Mouse (Mus musculus) heart, adult 2 months (tissue): ENCODE data around the gene Wdr31. TPM values are rescaled to one million over a fixed set of nuclear protein-coding genes. Genes with fewer than 3 reads are reported as not detected.

ENCODE experiments used
- DNase-seq, 2 experiments: peaks; one replicate each; pipeline ENCODE4 v3.0.0; 2021
- H3K27ac ChIP-seq: fragments of 200-600 bp; 2 replicates; pipeline ENCODE4 v1.8.1; 2022
- H3K27me3 ChIP-seq: fragments of 200-500 bp; 2 replicates; pipeline ENCODE4 v1.6.1; 2012; ENCODE audit warnings: mild to moderate bottlenecking, low read length, inconsistent platforms, mixed read lengths; ENCODE audit not compliant: control insufficient read depth, insufficient read depth
- H3K36me3 ChIP-seq: fragments of 200-500 bp; 2 replicates; pipeline ENCODE4 v1.6.1; 2012; ENCODE audit warnings: low read length, inconsistent platforms; ENCODE audit not compliant: control insufficient read depth, insufficient read depth
- H3K4me1 ChIP-seq: fragments of 200-500 bp; 2 replicates; pipeline ENCODE4 v1.6.1; 2011; ENCODE audit warnings: low read length; ENCODE audit not compliant: control insufficient read depth, insufficient read depth
- H3K4me3 ChIP-seq: fragments of 200-600 bp; 2 replicates; pipeline ENCODE4 v1.8.1; 2022
- H3K79me2 ChIP-seq: fragments of 200-500 bp; replicated peaks from 2 replicates; pipeline ENCODE4 v1.6.1; 2012; ENCODE audit warnings: mild to moderate bottlenecking, inconsistent platforms, low read length, moderate library complexity, mixed read lengths; ENCODE audit not compliant: control insufficient read depth, insufficient read depth
- H3K9ac ChIP-seq: fragments of 200-500 bp; 2 replicates; pipeline ENCODE4 v1.6.1; 2012; ENCODE audit warnings: low read depth, mild to moderate bottlenecking, control low read depth, inconsistent platforms, low read length, mixed read lengths
- CTCF ChIP-seq: fragments of 200-600 bp; IDR thresholded peaks from 2 replicates; pipeline ENCODE4 v1.8.1; 2022; ENCODE audit warnings: antibody characterized with exemption, mild to moderate bottlenecking, moderate library complexity
- EP300 ChIP-seq: fragments of 200-500 bp; IDR thresholded peaks from 2 replicates; pipeline ENCODE4 v1.6.1; 2011; ENCODE audit warnings: low read depth, low read length, control low read depth; ENCODE audit not compliant: insufficient read depth
- POLR2A ChIP-seq: fragments of 200-500 bp; IDR thresholded peaks from 2 replicates; pipeline ENCODE4 v1.6.1; 2011; ENCODE audit warnings: mild to moderate bottlenecking, low read depth, low read length, control low read depth; ENCODE audit not compliant: insufficient read depth
- WGBS: fragments of 180-500 bp; shearing (Covaris S2); methylation state at CpG from one replicate; pipeline ENCODE4 v1.1.7; 2018; 5-methylcytosine and 5-hydroxymethylcytosine counted together
- intact Hi-C: fragments of 180-260 bp; cut with DNase I; formaldehyde crosslinking; loops from one replicate; pipeline ENCODE4 v1.15.1; 2025
- polyA plus RNA-seq: library from polyadenylated mRNA; depleted of rRNA; stranded (reverse); fragments of >200 nt; gene quantifications from 2 replicates; pipeline ENCODE4 v1.2.3, GENCODE M21; 2012
- total RNA-seq, 2 experiments: library from RNA; stranded (reverse); gene quantifications; 2 replicates each; pipeline ENCODE4 v1.2.3; 2021

The Wdr31 gene
- total and polyA plus RNA-seq, 3 experiments = 0.20 to 0.57 (median 0.35) TPM

GRCm38 (mm10) chr4:62427978-62428758 lies 42.5 kb downstream of the Wdr31 start:
- no peak overlapping the region for H3K27ac ChIP-seq
- 55% methylated on average over 17 of the region's 17 CpGs for WGBS
- no peak for TF ChIP-seq CTCF
- TF ChIP-seq POLR2A = no peak
- TF ChIP-seq EP300 = no peak
- H3K9ac ChIP-seq = no peak overlapping the region
- H3K27me3 ChIP-seq = no peaks in the 10 kb centered on the region
- intact Hi-C loops = no loop called here
- no peaks in the 10 kb centered on the region for H3K79me2 ChIP-seq
- no peak for DNase-seq
- H3K36me3 ChIP-seq = peaks cover 4% of the 10 kb centered on the region
- H3K4me3 ChIP-seq = no peak overlapping the region
- peaks cover under 1% of the 10 kb centered on the region; the same call in 1 of the 2 replicates for H3K4me1 ChIP-seq

- H3K4me1 ChIP-seq = peaks cover 1% of the 10 kb centered on the region; the same call in 1 of the 2 replicates
- DNase-seq = no peak
- WGBS = 77% methylated on average over 4 of the region's 4 CpGs
- no peaks in the 10 kb centered on the region for H3K79me2 ChIP-seq
- no peak for TF ChIP-seq EP300
- no peak for TF ChIP-seq POLR2A
- no peak overlapping the region for H3K9ac ChIP-seq
- H3K27me3 ChIP-seq = no peaks in the 10 kb centered on the region
- intact Hi-C loops = no loop called here
- no peak overlapping the region for H3K27ac ChIP-seq
- peaks cover 5% of the 10 kb centered on the region for H3K36me3 ChIP-seq
- no peak overlapping the region for H3K4me3 ChIP-seq
Observed at GRCm38 (mm10) chr4:62425891-62426290, 44.8 kb downstream of the Wdr31 start.

GRCm38 (mm10) chr4:62419091-62419490 lies 51.6 kb downstream of the Wdr31 start:
- Histone ChIP-seq H3K36me3 (peaks cover 11% of the 10 kb centered on the region), H3K79me2 (no peaks in the 10 kb centered on the region), H3K4me1 (peaks cover 1% of the 10 kb centered on the region; the same call in 1 of the 2 replicates), H3K9ac (no peak overlapping the region), H3K27me3 (no peaks in the 10 kb centered on the region), H3K27ac (no peak overlapping the region), H3K4me3 (no peak overlapping the region)
- no peak for DNase-seq
- no peak for TF ChIP-seq CTCF
- intact Hi-C loops = no loop called here
- 91% methylated on average over 6 of the region's 6 CpGs for WGBS

GRCm38 (mm10) chr4:62418448-62418847 lies 52.2 kb downstream of the Wdr31 start:
- Histone ChIP-seq H3K4me1 (peaks cover 1% of the 10 kb centered on the region; the same call in 1 of the 2 replicates), H3K27ac (no peak overlapping the region), H3K36me3 (peaks cover 10% of the 10 kb centered on the region), H3K79me2 (no peaks in the 10 kb centered on the region), H3K4me3 (no peak overlapping the region), H3K9ac (no peak overlapping the region), H3K27me3 (no peaks in the 10 kb centered on the region)
- TF ChIP-seq CTCF (no peak), POLR2A (no peak), EP300 (no peak)
- intact Hi-C loops = no loop called here
- 91% methylated on average over 8 of the region's 8 CpGs for WGBS
- DNase-seq = no peak

GRCm38 (mm10) chr4:62411606-62412005 lies 59.1 kb downstream of the Wdr31 start:
- Histone ChIP-seq H3K4me1 (peaks cover 3% of the 10 kb centered on the region), H3K79me2 (no peaks in the 10 kb centered on the region), H3K9ac (no peak overlapping the region), H3K4me3 (no peak overlapping the region), H3K27ac (no peak overlapping the region), H3K27me3 (no peaks in the 10 kb centered on the region), H3K36me3 (peaks cover 11% of the 10 kb centered on the region)
- no peak for DNase-seq
- intact Hi-C loops = no loop called here
- TF ChIP-seq EP300 (no peak), POLR2A (no peak), CTCF (no peak)
- WGBS = 86% methylated on average over 10 of the region's 10 CpGs

DNA sequence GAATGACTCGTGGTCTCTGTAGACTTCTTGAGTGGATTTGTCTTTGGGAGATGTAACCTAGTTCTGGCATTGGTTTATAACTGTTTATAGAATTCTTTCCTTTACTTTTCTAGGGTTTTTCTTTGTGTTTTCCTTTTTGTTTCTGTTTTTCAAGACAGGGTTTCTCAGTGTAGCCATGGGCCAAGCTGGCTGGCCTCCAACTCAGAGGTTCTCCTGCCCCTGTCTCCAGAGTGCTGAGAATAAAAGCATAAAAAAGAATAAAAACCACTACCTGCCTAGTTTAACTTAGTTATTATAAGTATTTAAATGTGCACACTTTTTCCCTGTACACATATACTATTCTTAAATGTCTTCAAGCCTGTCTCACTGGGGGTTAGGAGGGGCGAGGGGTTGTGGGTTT lies 60.4 kb downstream of the Wdr31 start:
- Histone ChIP-seq H3K27me3 (no peaks in the 10 kb centered on the region), H3K4me1 (peaks cover 3% of the 10 kb centered on the region), H3K27ac (no peak overlapping the region), H3K9ac (no peak overlapping the region), H3K4me3 (no peak overlapping the region), H3K36me3 (peaks cover 11% of the 10 kb centered on the region), H3K79me2 (peaks cover 3% of the 10 kb centered on the region)
- intact Hi-C loops = no loop called here
- DNase-seq = no peak
- 82% methylated on average over 2 of the region's 2 CpGs for WGBS
- TF ChIP-seq POLR2A = no peak
- TF ChIP-seq CTCF = no peak
- no peak for TF ChIP-seq EP300
